Mouse (Mus musculus) forebrain, embryonic 13.5 days (tissue): ENCODE measurements around the gene 4930556J24Rik. TPM values are rescaled to one million over a fixed set of nuclear protein-coding genes. Genes with fewer than 3 reads are reported as not detected.
"Not testable (repeated sequence)": the region's sequence is repeated elsewhere in the genome, so short reads cannot be mapped to it uniquely, and the experiment has no call there.

Experiments used
- ATAC-seq: fragments of 200-750 bp; cut with Nextera tagmentation; 2 replicates; pipeline ENCODE4 v1.8.0; 2017
- H3K27ac ChIP-seq: fragments of 300-500 bp; sonication (generic); 2 replicates; pipeline ENCODE4 v1.5.1; 2015; ENCODE audit warnings: inconsistent platforms, mild to moderate bottlenecking, moderate library complexity
- H3K27me3 ChIP-seq: fragments of 300-500 bp; sonication (generic); 2 replicates; pipeline ENCODE4 v1.6.1; 2015; ENCODE audit warnings: mild to moderate bottlenecking, inconsistent platforms
- H3K36me3 ChIP-seq: fragments of 300-500 bp; sonication (generic); 2 replicates; pipeline ENCODE4 v1.6.1; 2015; ENCODE audit warnings: mild to moderate bottlenecking, inconsistent platforms; ENCODE audit not compliant: poor library complexity, severe bottlenecking
- H3K4me1 ChIP-seq: fragments of 300-500 bp; sonication (generic); 2 replicates; pipeline ENCODE4 v1.6.1; 2015; ENCODE audit warnings: inconsistent platforms
- H3K4me2 ChIP-seq: fragments of 300-500 bp; sonication (generic); 2 replicates; pipeline ENCODE4 v1.6.1; 2015; ENCODE audit warnings: inconsistent platforms, mild to moderate bottlenecking, moderate library complexity
- H3K4me3 ChIP-seq: fragments of 300-500 bp; sonication (generic); 2 replicates; pipeline ENCODE4 v1.5.1; 2015; ENCODE audit warnings: mild to moderate bottlenecking, inconsistent platforms
- H3K9ac ChIP-seq: fragments of 300-500 bp; sonication (generic); 2 replicates; pipeline ENCODE4 v1.6.1; 2015; ENCODE audit warnings: mild to moderate bottlenecking, inconsistent platforms
- H3K9me3 ChIP-seq: fragments of 300-500 bp; sonication (generic); replicated peaks from 2 replicates; pipeline ENCODE4 v1.6.1; 2016; ENCODE audit warnings: inconsistent platforms
- WGBS: fragments of 180-500 bp; shearing (Covaris S2); methylation state at CpG from one replicate; pipeline ENCODE4 v1.1.7; 2015; 5-methylcytosine and 5-hydroxymethylcytosine counted together
- polyA plus RNA-seq: library from polyadenylated mRNA; unstranded; fragments of >200 nt; fragmentation: Nextera tagmentation; extraction: Ambion mirVana; gene quantifications from 2 replicates; pipeline ENCODE4 v1.2.1, GENCODE M21; 2015

Gene 4930556J24Rik
- polyA plus RNA-seq: 0.20 TPM in 1 of 2 replicates, not detected in the other

GRCm38 (mm10) chr11:3976678-3977077 lies at the start of gene 4930556J24Rik:
Gene 4930556J24Rik, minus strand, starts transcription at chr11:3976778.
- WGBS: 95% methylated on average over 6 of the region's 6 CpGs
- no peak for ATAC-seq

GRCm38 (mm10) chr11:4023321-4023720 lies 46.7 kb upstream of the 4930556J24Rik start:
- no peak for ATAC-seq
- 74% methylated on average over 2 of the region's 2 CpGs for WGBS

More at GRCm38 (mm10) chr11:3976678-3977077, at the start of gene 4930556J24Rik:
- peaks cover 97% of the 10 kb centered on the region for H3K36me3 ChIP-seq
- no peak within 1 kb of the TSS for H3K4me3 ChIP-seq
- H3K9ac ChIP-seq: no peak within 1 kb of the TSS
- no peaks in the 10 kb centered on the region for H3K4me1 ChIP-seq
- no peak within 1 kb of the TSS for H3K4me2 ChIP-seq
- no peaks in the 10 kb centered on the region for H3K27me3 ChIP-seq
- H3K27ac ChIP-seq: no peak within 1 kb of the TSS
- H3K9me3 ChIP-seq: no peaks in the 10 kb centered on the region

GRCm38 (mm10) chr11:4022111-4022510 lies 45.5 kb upstream of the 4930556J24Rik start:
- not testable (repeated sequence) for ATAC-seq, H3K27ac ChIP-seq, H3K4me2 ChIP-seq, H3K4me3 ChIP-seq, H3K27me3 ChIP-seq, H3K9me3 ChIP-seq, H3K4me1 ChIP-seq, H3K36me3 ChIP-seq, H3K9ac ChIP-seq
- WGBS: 95% methylated on average over 13 of the region's 13 CpGs

More at GRCm38 (mm10) chr11:4023321-4023720, 46.7 kb upstream of the 4930556J24Rik start:
- Histone ChIP-seq H3K27me3 (no peaks in the 10 kb centered on the region), H3K4me1 (no peaks in the 10 kb centered on the region), H3K36me3 (no peaks in the 10 kb centered on the region), H3K4me3 (no peak overlapping the region), H3K9ac (no peak overlapping the region), H3K27ac (no peak overlapping the region), H3K9me3 (no peaks in the 10 kb centered on the region), H3K4me2 (no peak overlapping the region)

GRCm38 (mm10) chr11:4015796-4016195 lies 39.2 kb upstream of the 4930556J24Rik start:
- WGBS: 91% methylated on average over 14 of the region's 14 CpGs
- H3K9ac ChIP-seq, H3K27me3 ChIP-seq, H3K4me2 ChIP-seq, H3K9me3 ChIP-seq, H3K36me3 ChIP-seq, H3K4me3 ChIP-seq, H3K4me1 ChIP-seq, ATAC-seq, H3K27ac ChIP-seq: not testable (repeated sequence)

- H3K27me3 ChIP-seq: no peaks in the 10 kb centered on the region
- no peaks in the 10 kb centered on the region for H3K36me3 ChIP-seq
- no peak overlapping the region for H3K9ac ChIP-seq
- WGBS: 43% methylated on average over 1 of the region's 1 CpGs
- H3K27ac ChIP-seq: no peak overlapping the region
- H3K4me2 ChIP-seq: no peak overlapping the region
- no peak for ATAC-seq
- H3K4me1 ChIP-seq: no peaks in the 10 kb centered on the region
- H3K4me3 ChIP-seq: no peak overlapping the region
- no peaks in the 10 kb centered on the region for H3K9me3 ChIP-seq
Observed at GRCm38 (mm10) chr11:4012616-4013015, 36.0 kb upstream of the 4930556J24Rik start.

GRCm38 (mm10) chr11:4006462-4006861 lies 29.9 kb upstream of the 4930556J24Rik start:
- Histone ChIP-seq H3K4me3 (no peak overlapping the region), H3K4me2 (no peak overlapping the region), H3K36me3 (no peaks in the 10 kb centered on the region), H3K9ac (no peak overlapping the region), H3K27ac (no peak overlapping the region), H3K9me3 (no peaks in the 10 kb centered on the region), H3K27me3 (no peaks in the 10 kb centered on the region), H3K4me1 (no peaks in the 10 kb centered on the region)
- no peak for ATAC-seq
- WGBS: 87% methylated on average over 3 of the region's 3 CpGs

- H3K27ac ChIP-seq: no peak overlapping the region
- no peak overlapping the region for H3K4me2 ChIP-seq
- peaks cover 6% of the 10 kb centered on the region for H3K27me3 ChIP-seq
- no peak overlapping the region for H3K4me3 ChIP-seq
- ATAC-seq: no peak
- no peaks in the 10 kb centered on the region for H3K9me3 ChIP-seq
- H3K9ac ChIP-seq: no peak overlapping the region
- 73% methylated on average over 5 of the region's 5 CpGs for WGBS
- H3K36me3 ChIP-seq: no peaks in the 10 kb centered on the region
- H3K4me1 ChIP-seq: no peaks in the 10 kb centered on the region
Observed at GRCm38 (mm10) chr11:4005220-4005805, 28.7 kb upstream of the 4930556J24Rik start.

- Histone ChIP-seq H3K4me3 (no peak overlapping the region), H3K27ac (no peak overlapping the region), H3K4me2 (no peak overlapping the region), H3K36me3 (no peaks in the 10 kb centered on the region), H3K9ac (no peak overlapping the region), H3K4me1 (0 out of 2 replicates have a peak, but pooled peaks cover 9% of the 10 kb centered on the region), H3K9me3 (no peaks in the 10 kb centered on the region), H3K27me3 (peaks cover 43% of the 10 kb centered on the region)
- no peak for ATAC-seq
- 5% methylated on average over 5 of the region's 5 CpGs for WGBS
Observed at GRCm38 (mm10) chr11:4001603-4002002, 25.0 kb upstream of the 4930556J24Rik start.

- no peak overlapping the region for H3K4me2 ChIP-seq
- no peak for ATAC-seq
- WGBS: 81% methylated on average over 5 of the region's 5 CpGs
- no peak overlapping the region for H3K4me3 ChIP-seq
- H3K36me3 ChIP-seq: no peaks in the 10 kb centered on the region
- H3K9me3 ChIP-seq: no peaks in the 10 kb centered on the region
- H3K4me1 ChIP-seq: 0 out of 2 replicates have a peak, but pooled peaks cover 9% of the 10 kb centered on the region
- H3K27ac ChIP-seq: no peak overlapping the region
- peaks cover 46% of the 10 kb centered on the region for H3K27me3 ChIP-seq
- H3K9ac ChIP-seq: no peak overlapping the region
Observed at GRCm38 (mm10) chr11:3999547-3999946, 23.0 kb upstream of the 4930556J24Rik start.

GRCm38 (mm10) chr11:3997978-3998720 lies 21.6 kb upstream of the 4930556J24Rik start:
- ATAC-seq: no peak
- Histone ChIP-seq H3K4me2 (peak overlapping the region; percentile 53), H3K4me3 (peak overlapping the region; percentile 26), H3K36me3 (no peaks in the 10 kb centered on the region), H3K4me1 (0 out of 2 replicates have a peak, but pooled peaks cover 9% of the 10 kb centered on the region), H3K27me3 (peaks cover 46% of the 10 kb centered on the region), H3K9ac (no peak overlapping the region), H3K9me3 (no peaks in the 10 kb centered on the region), H3K27ac (no peak overlapping the region)
- WGBS: 6% methylated on average over 66 of the region's 66 CpGs

- Histone ChIP-seq H3K27ac (no peak overlapping the region), H3K9me3 (no peaks in the 10 kb centered on the region), H3K4me1 (0 out of 2 replicates have a peak, but pooled peaks cover 9% of the 10 kb centered on the region), H3K9ac (no peak overlapping the region), H3K4me2 (no peak overlapping the region), H3K36me3 (no peaks in the 10 kb centered on the region), H3K4me3 (no peak overlapping the region), H3K27me3 (peaks cover 46% of the 10 kb centered on the region)
- no peak for ATAC-seq
- 87% methylated on average over 3 of the region's 3 CpGs for WGBS
Observed at GRCm38 (mm10) chr11:3996840-3997239, 20.3 kb upstream of the 4930556J24Rik start.

GRCm38 (mm10) chr11:3995511-3995910 lies 18.9 kb upstream of the 4930556J24Rik start:
- WGBS: 88% methylated on average over 5 of the region's 5 CpGs
- no peaks in the 10 kb centered on the region for H3K36me3 ChIP-seq
- peaks cover 42% of the 10 kb centered on the region for H3K27me3 ChIP-seq
- H3K27ac ChIP-seq: no peak overlapping the region
- no peak overlapping the region for H3K9ac ChIP-seq
- no peak overlapping the region for H3K4me2 ChIP-seq
- H3K9me3 ChIP-seq: no peaks in the 10 kb centered on the region
- ATAC-seq: no peak
- H3K4me3 ChIP-seq: no peak overlapping the region
- H3K4me1 ChIP-seq: 0 out of 2 replicates have a peak, but pooled peaks cover 9% of the 10 kb centered on the region
